Mouse (Mus musculus) neural tube, embryonic 12.5 days (tissue): Measurements from ENCODE around the gene Pgk1. TPM values are rescaled to one million over a fixed set of nuclear protein-coding genes. Genes with fewer than 3 reads are reported as not detected.

Experiments used
- ATAC-seq: fragments of 200-750 bp; cut with Nextera tagmentation; 2 replicates; pipeline ENCODE4 v1.8.0; 2017; ENCODE audit warnings: low read depth, mild to moderate bottlenecking, moderate TSS enrichment, moderate library complexity; ENCODE audit not compliant: low FRiP score
- H3K27ac ChIP-seq: fragments of 300-500 bp; sonication (generic); 2 replicates; pipeline ENCODE4 v1.5.1; 2016
- H3K27me3 ChIP-seq: fragments of 300-500 bp; sonication (generic); replicated peaks from 2 replicates; pipeline ENCODE4 v1.6.1; 2016; ENCODE audit warnings: mild to moderate bottlenecking
- H3K36me3 ChIP-seq: fragments of 300-500 bp; sonication (generic); 2 replicates; pipeline ENCODE4 v1.6.1; 2016; ENCODE audit warnings: mild to moderate bottlenecking
- H3K4me1 ChIP-seq: fragments of 300-500 bp; sonication (generic); 2 replicates; pipeline ENCODE4 v1.6.1; 2016
- H3K4me2 ChIP-seq: fragments of 300-500 bp; sonication (generic); replicated peaks from 2 replicates; pipeline ENCODE4 v1.6.1; 2016; ENCODE audit warnings: mild to moderate bottlenecking
- H3K4me3 ChIP-seq: fragments of 300-500 bp; sonication (generic); 2 replicates; pipeline ENCODE4 v1.5.1; 2016
- H3K9ac ChIP-seq: fragments of 300-500 bp; sonication (generic); 2 replicates; pipeline ENCODE4 v1.6.1; 2016; ENCODE audit warnings: mild to moderate bottlenecking
- H3K9me3 ChIP-seq: fragments of 300-500 bp; sonication (generic); 2 replicates; pipeline ENCODE4 v1.6.1; 2016; ENCODE audit warnings: mild to moderate bottlenecking
- WGBS: fragments of 180-500 bp; shearing (Covaris S2); methylation state at CpG from one replicate; pipeline ENCODE4 v1.1.7; 2016; 5-methylcytosine and 5-hydroxymethylcytosine counted together
- polyA plus RNA-seq: library from polyadenylated mRNA; unstranded; fragments of >200 nt; fragmentation: Nextera tagmentation; extraction: Ambion mirVana; gene quantifications from 2 replicates; pipeline ENCODE4 v1.2.1, GENCODE M21; 2016

Gene Pgk1
- polyA plus RNA-seq: 310 and 332 TPM in 2 replicates

DNA sequence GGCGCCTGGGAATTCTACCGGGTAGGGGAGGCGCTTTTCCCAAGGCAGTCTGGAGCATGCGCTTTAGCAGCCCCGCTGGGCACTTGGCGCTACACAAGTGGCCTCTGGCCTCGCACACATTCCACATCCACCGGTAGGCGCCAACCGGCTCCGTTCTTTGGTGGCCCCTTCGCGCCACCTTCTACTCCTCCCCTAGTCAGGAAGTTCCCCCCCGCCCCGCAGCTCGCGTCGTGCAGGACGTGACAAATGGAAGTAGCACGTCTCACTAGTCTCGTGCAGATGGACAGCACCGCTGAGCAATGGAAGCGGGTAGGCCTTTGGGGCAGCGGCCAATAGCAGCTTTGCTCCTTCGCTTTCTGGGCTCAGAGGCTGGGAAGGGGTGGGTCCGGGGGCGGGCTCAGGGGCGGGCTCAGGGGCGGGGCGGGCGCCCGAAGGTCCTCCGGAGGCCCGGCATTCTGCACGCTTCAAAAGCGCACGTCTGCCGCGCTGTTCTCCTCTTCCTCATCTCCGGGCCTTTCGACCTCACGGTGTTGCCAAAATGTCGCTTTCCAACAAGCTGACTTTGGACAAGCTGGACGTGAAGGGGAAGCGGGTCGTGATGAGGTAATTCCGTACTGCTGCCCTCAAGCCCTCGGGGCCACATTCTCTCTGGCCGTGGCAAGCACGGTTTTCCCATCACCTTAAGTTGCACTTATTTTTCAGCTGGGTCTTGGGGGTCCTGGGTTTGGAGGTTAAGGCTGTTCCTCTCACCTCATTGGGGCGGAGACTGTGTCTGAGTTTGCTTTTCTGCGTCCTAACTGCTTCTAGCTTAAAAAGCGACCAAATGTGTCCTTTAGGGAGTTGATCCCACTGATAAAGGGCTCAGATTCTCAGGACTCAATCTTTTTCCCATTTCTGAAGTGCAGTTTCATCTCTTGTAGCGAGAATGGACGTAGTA lies at the start of gene Pgk1:
TSS of gene Pgk1 (plus strand) at position 388 of the 937 bp plus-strand sequence.
- Histone ChIP-seq H3K9ac (peak within 1 kb of the TSS; percentile 49), H3K4me3 (peak within 1 kb of the TSS; percentile 53), H3K4me2 (peak within 1 kb of the TSS; percentile 65), H3K36me3 (no peaks in the 10 kb centered on the region), H3K4me1 (no peaks in the 10 kb centered on the region; the same call in 1 of the 2 replicates), H3K9me3 (no peaks in the 10 kb centered on the region), H3K27ac (peak within 1 kb of the TSS; percentile 42; the same call in 1 of the 2 replicates), H3K27me3 (no peaks in the 10 kb centered on the region)
- 16% methylated on average over 54 of the region's 55 CpGs for WGBS
- peak; percentile 95 for ATAC-seq

- no peaks in the 10 kb centered on the region for H3K36me3 ChIP-seq
- 87% methylated on average over 13 of the region's 13 CpGs for WGBS
- no peak overlapping the region for H3K4me3 ChIP-seq
- ATAC-seq: no peak
- no peak overlapping the region for H3K4me2 ChIP-seq
- H3K9me3 ChIP-seq: no peaks in the 10 kb centered on the region
- H3K9ac ChIP-seq: no peak overlapping the region
- no peaks in the 10 kb centered on the region for H3K27me3 ChIP-seq
- H3K4me1 ChIP-seq: no peaks in the 10 kb centered on the region
- no peak overlapping the region for H3K27ac ChIP-seq
Observed at GRCm38 (mm10) chrX:106139309-106140070, 47.4 kb upstream of the Pgk1 start.

- WGBS: 86% methylated on average over 6 of the region's 6 CpGs
- H3K9me3 ChIP-seq: no peaks in the 10 kb centered on the region
- ATAC-seq: no peak
Observed at GRCm38 (mm10) chrX:106142936-106143335, 44.0 kb upstream of the Pgk1 start, which contains the start of gene Tlr13. Tlr13 (plus strand) TSS chrX:106143204.

GRCm38 (mm10) chrX:106148185-106148584 lies 38.7 kb upstream of the Pgk1 start:
- Histone ChIP-seq H3K4me2 (no peak overlapping the region), H3K9ac (no peak overlapping the region), H3K27ac (no peak overlapping the region), H3K9me3 (no peaks in the 10 kb centered on the region), H3K4me1 (no peaks in the 10 kb centered on the region), H3K36me3 (no peaks in the 10 kb centered on the region), H3K4me3 (no peak overlapping the region), H3K27me3 (no peaks in the 10 kb centered on the region)
- no peak for ATAC-seq
- WGBS: 91% methylated on average over 1 of the region's 1 CpGs

More at GRCm38 (mm10) chrX:106142936-106143335, 44.0 kb upstream of the Pgk1 start, which contains the start of gene Tlr13:
- no peak within 1 kb of the TSS for H3K4me3 ChIP-seq
- no peaks in the 10 kb centered on the region for H3K36me3 ChIP-seq
- no peak within 1 kb of the TSS for H3K4me2 ChIP-seq
- H3K4me1 ChIP-seq: no peaks in the 10 kb centered on the region
- H3K27ac ChIP-seq: no peak within 1 kb of the TSS
- H3K27me3 ChIP-seq: no peaks in the 10 kb centered on the region
- H3K9ac ChIP-seq: no peak within 1 kb of the TSS

DNA sequence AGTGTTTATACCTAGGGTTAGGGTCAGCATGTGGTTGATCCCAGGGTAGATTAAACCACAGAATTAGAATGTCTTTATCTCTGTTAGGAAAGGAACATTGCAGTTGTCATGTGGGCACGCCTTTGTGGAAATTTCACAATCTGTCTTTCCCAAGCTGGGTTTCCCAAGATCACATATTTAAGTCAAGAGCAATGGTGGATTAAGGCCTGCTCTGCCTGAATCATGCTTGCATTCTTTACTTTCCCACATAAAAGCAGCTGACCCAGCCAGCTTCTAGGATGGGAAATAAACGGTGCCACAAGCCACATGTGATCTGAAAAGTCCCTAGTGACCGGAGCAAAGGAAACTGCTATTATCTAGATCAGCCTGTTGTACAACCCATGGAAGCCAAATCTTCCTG lies 37.4 kb upstream of the Pgk1 start:
- Histone ChIP-seq H3K27me3 (no peaks in the 10 kb centered on the region), H3K9ac (no peak overlapping the region), H3K27ac (no peak overlapping the region), H3K9me3 (no peaks in the 10 kb centered on the region), H3K4me3 (no peak overlapping the region), H3K4me2 (no peak overlapping the region), H3K4me1 (no peaks in the 10 kb centered on the region), H3K36me3 (no peaks in the 10 kb centered on the region)
- ATAC-seq: no peak
- 81% methylated on average over 3 of the region's 3 CpGs for WGBS

GRCm38 (mm10) chrX:106154180-106154586 lies 32.7 kb upstream of the Pgk1 start:
- no peak overlapping the region for H3K4me3 ChIP-seq
- H3K4me1 ChIP-seq: no peaks in the 10 kb centered on the region
- no peaks in the 10 kb centered on the region for H3K9me3 ChIP-seq
- no peak overlapping the region for H3K27ac ChIP-seq
- H3K27me3 ChIP-seq: no peaks in the 10 kb centered on the region
- no peaks in the 10 kb centered on the region for H3K36me3 ChIP-seq
- H3K9ac ChIP-seq: no peak overlapping the region
- no peak overlapping the region for H3K4me2 ChIP-seq
- ATAC-seq: no peak

GRCm38 (mm10) chrX:106155892-106156291 lies 31.0 kb upstream of the Pgk1 start:
- Histone ChIP-seq H3K9ac (no peak overlapping the region), H3K36me3 (no peaks in the 10 kb centered on the region), H3K27me3 (no peaks in the 10 kb centered on the region), H3K4me2 (no peak overlapping the region), H3K4me1 (no peaks in the 10 kb centered on the region), H3K27ac (no peak overlapping the region), H3K9me3 (no peaks in the 10 kb centered on the region), H3K4me3 (no peak overlapping the region)
- no peak for ATAC-seq
- 82% methylated on average over 4 of the region's 4 CpGs for WGBS

DNA sequence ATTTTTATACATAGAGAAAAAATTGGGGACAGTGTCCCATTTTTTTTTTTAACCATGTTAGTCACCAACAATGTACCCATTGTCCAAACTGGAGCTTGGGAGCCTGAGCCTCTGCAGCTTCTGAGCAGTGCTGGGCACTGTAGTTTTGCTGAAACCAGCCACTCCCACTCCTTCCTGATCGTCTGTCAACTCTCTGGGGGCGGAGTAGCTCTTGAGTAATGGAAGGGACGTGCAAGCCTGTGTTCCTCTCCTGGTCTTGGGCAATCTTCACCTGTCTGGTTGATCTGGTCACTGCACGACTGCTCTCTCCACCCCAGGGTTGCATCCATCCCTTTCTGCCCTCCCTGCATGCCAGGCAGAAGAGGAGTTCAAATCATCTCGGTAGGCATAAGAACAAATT lies 22.9 kb upstream of the Pgk1 start:
- Histone ChIP-seq H3K9ac (no peak overlapping the region), H3K27me3 (no peaks in the 10 kb centered on the region), H3K4me2 (no peak overlapping the region), H3K4me3 (no peak overlapping the region), H3K9me3 (no peaks in the 10 kb centered on the region), H3K36me3 (no peaks in the 10 kb centered on the region), H3K4me1 (no peaks in the 10 kb centered on the region), H3K27ac (no peak overlapping the region)
- WGBS: 62% methylated on average over 5 of the region's 5 CpGs
- no peak for ATAC-seq

GRCm38 (mm10) chrX:106164555-106164954 lies 22.3 kb upstream of the Pgk1 start:
- Histone ChIP-seq H3K4me3 (no peak overlapping the region), H3K4me1 (no peaks in the 10 kb centered on the region), H3K27me3 (no peaks in the 10 kb centered on the region), H3K9ac (no peak overlapping the region), H3K27ac (no peak overlapping the region), H3K9me3 (no peaks in the 10 kb centered on the region), H3K4me2 (no peak overlapping the region), H3K36me3 (no peaks in the 10 kb centered on the region)
- whole genome bisulfite sequencing: 81% methylated on average over 5 of the region's 5 CpGs
- no peak for ATAC-seq

DNA sequence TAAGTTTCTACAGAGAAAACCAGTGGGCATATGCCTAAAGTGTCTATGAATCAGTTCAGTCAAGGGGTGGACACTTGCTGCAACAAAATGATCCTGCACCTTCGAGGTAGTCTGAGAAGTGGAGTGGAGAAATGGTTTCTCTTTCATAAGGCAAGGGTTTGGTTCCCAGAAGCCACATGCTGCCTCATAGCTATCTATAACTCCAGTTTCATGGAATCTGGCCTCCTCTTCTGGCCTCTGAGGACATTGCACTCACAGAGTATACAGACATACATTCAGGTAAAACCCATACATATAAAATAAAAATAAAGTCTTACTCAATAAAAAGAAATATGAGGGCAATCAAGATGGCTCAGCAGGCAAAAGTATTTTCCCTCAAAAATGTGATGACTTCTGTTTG lies 21.8 kb upstream of the Pgk1 start:
- ATAC-seq: no peak
- H3K9ac ChIP-seq: no peak overlapping the region
- H3K4me1 ChIP-seq: no peaks in the 10 kb centered on the region
- 76% methylated on average over 1 of the region's 1 CpGs for WGBS
- no peaks in the 10 kb centered on the region for H3K27me3 ChIP-seq
- H3K9me3 ChIP-seq: no peaks in the 10 kb centered on the region
- no peak overlapping the region for H3K27ac ChIP-seq
- no peak overlapping the region for H3K4me3 ChIP-seq
- no peaks in the 10 kb centered on the region for H3K36me3 ChIP-seq
- no peak overlapping the region for H3K4me2 ChIP-seq

DNA sequence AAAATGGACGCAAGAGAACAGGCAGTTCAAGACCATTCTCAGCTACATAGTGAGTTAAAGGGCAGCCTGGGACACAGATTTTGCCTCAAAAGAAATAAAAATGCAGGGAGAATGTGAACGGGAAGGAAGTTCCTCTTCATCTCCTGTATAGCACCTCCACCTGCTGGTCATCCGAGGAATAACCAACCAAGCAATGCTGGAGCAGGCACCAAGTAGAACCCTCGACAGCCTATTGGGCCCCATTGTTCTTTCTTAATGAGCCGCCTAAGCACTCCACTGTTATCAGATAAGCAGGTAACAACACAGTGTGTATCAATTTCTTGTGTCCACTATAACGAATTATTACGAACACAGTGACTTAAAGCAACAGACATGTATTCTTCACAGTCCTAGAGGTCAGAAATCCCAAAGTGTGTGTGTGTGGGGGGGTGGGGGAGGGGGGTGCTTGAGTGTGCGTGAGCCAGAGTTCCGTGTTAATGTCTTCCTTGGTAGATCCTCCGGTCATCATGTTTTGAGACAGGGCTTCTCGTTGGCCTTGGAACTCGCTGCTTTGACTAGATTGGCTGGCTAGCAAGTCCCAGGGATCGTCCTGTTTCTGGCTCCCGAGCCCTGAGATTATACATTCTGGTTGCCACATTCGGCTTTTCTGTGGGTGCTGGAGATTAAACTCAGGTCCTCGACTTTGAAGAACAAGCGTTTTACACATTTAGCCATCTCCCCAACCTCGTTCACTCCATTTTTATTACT lies 15.6 kb upstream of the Pgk1 start:
- H3K9me3 ChIP-seq: no peaks in the 10 kb centered on the region
- no peaks in the 10 kb centered on the region for H3K27me3 ChIP-seq
- H3K4me2 ChIP-seq: peak overlapping the region; percentile 49
- WGBS: 36% methylated on average over 18 of the region's 18 CpGs
- H3K27ac ChIP-seq: no peak overlapping the region
- peak overlapping the region; percentile 20; the same call in 1 of the 2 replicates for H3K4me3 ChIP-seq
- H3K36me3 ChIP-seq: no peaks in the 10 kb centered on the region
- peak; percentile 92 for ATAC-seq
- H3K9ac ChIP-seq: no peak overlapping the region; the same call in 1 of the 2 replicates
- no peaks in the 10 kb centered on the region for H3K4me1 ChIP-seq

DNA sequence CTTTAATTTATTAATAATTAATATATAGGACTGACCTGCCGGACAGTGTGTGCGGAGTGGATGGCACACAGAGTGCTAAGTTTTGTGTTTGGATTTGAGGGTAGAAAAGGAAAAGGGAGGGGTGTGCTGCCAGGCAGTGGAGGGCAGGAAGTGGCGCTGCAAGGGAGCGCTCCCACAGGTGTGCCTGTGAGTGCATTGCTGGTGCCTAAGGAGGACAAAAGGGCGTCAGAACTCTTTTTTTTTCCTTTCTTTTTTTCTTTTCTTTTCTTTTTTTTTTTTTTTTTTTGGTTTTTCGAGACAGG lies 15.1 kb upstream of the Pgk1 start:
- Histone ChIP-seq H3K4me3 (no peak overlapping the region), H3K9me3 (no peaks in the 10 kb centered on the region), H3K27me3 (no peaks in the 10 kb centered on the region), H3K27ac (no peak overlapping the region), H3K9ac (no peak overlapping the region), H3K4me2 (peak overlapping the region; percentile 49), H3K36me3 (no peaks in the 10 kb centered on the region), H3K4me1 (no peaks in the 10 kb centered on the region)
- ATAC-seq: peak; percentile 18; the same call in 1 of the 2 replicates
- 72% methylated on average over 5 of the region's 6 CpGs for WGBS
